Mouse (Mus musculus) intestine, embryonic 15.5 days (tissue): ENCODE measurements around the gene Htra2. TPM values are rescaled to one million over a fixed set of nuclear protein-coding genes. Genes with fewer than 3 reads are reported as not detected.
A peak's percentile ranks its signal among the peaks of the same experiment; 100 is the strongest.

Source experiments
- ATAC-seq: fragments of 200-750 bp; cut with Nextera tagmentation; 2 replicates; pipeline ENCODE4 v1.8.0; 2017; ENCODE audit warnings: moderate TSS enrichment, moderate library complexity
- H3K27ac ChIP-seq: fragments of 300-500 bp; sonication (generic); 2 replicates; pipeline ENCODE4 v1.5.1; 2015; ENCODE audit warnings: mild to moderate bottlenecking, inconsistent platforms
- H3K27me3 ChIP-seq: fragments of 300-500 bp; sonication (generic); replicated peaks from 2 replicates; pipeline ENCODE4 v1.6.1; 2015; ENCODE audit warnings: inconsistent platforms
- H3K36me3 ChIP-seq: fragments of 300-500 bp; sonication (generic); 2 replicates; pipeline ENCODE4 v1.6.1; 2015; ENCODE audit warnings: inconsistent platforms
- H3K4me1 ChIP-seq: fragments of 300-500 bp; sonication (generic); replicated peaks from 2 replicates; pipeline ENCODE4 v1.6.1; 2015; ENCODE audit warnings: inconsistent platforms
- H3K4me2 ChIP-seq: fragments of 300-500 bp; sonication (generic); replicated peaks from 2 replicates; pipeline ENCODE4 v1.6.1; 2015; ENCODE audit warnings: mild to moderate bottlenecking, inconsistent platforms
- H3K4me3 ChIP-seq: fragments of 300-500 bp; sonication (generic); replicated peaks from 2 replicates; pipeline ENCODE4 v1.5.1; 2015; ENCODE audit warnings: inconsistent platforms
- H3K9ac ChIP-seq: fragments of 300-500 bp; sonication (generic); 2 replicates; pipeline ENCODE4 v1.6.1; 2015; ENCODE audit warnings: inconsistent platforms
- H3K9me3 ChIP-seq: fragments of 300-500 bp; sonication (generic); 2 replicates; pipeline ENCODE4 v1.6.1; 2016; ENCODE audit warnings: inconsistent platforms
- WGBS: fragments of 180-500 bp; shearing (Covaris S2); methylation state at CpG from one replicate; pipeline ENCODE4 v1.1.7; 2015; 5-methylcytosine and 5-hydroxymethylcytosine counted together
- polyA plus RNA-seq: library from polyadenylated mRNA; unstranded; fragments of >200 nt; fragmentation: Nextera tagmentation; extraction: Ambion mirVana; gene quantifications from 2 replicates; pipeline ENCODE4 v1.2.1, GENCODE M21; 2015

Htra2 gene
- polyA plus RNA-seq, 1 experiment from 2014 or later: 72.2 TPM

DNA sequence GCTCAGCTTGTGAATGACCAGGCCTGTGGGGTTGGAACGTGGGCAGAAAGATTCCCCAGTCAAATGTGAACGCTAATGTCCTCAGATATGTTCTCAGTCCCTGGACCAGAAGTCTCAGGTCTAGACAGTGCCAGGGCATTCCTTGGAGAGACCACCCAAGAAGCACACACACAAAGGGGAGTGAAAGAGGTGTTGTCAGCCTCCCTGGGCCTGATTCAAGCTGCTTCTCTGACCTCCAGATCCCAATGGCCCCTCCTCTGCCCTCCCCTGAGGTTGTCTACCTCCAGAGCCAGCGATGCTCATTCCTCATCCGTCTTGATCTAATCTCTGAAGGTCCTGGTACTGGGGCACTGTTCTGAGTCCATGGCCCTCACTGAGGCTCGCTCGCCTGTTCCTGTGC, 11.5 kb downstream of the Htra2 start:
- H3K4me2 ChIP-seq: no peak overlapping the region
- no peaks in the 10 kb centered on the region for H3K36me3 ChIP-seq
- no peak for ATAC-seq
- no peak overlapping the region for H3K9ac ChIP-seq
- no peaks in the 10 kb centered on the region for H3K27me3 ChIP-seq
- no peak overlapping the region for H3K4me3 ChIP-seq
- H3K9me3 ChIP-seq: no peaks in the 10 kb centered on the region
- WGBS: 58% methylated on average over 6 of the region's 6 CpGs
- H3K4me1 ChIP-seq: peaks cover 3% of the 10 kb centered on the region; the same call in 1 of the 2 replicates
- H3K27ac ChIP-seq: no peak overlapping the region

DNA sequence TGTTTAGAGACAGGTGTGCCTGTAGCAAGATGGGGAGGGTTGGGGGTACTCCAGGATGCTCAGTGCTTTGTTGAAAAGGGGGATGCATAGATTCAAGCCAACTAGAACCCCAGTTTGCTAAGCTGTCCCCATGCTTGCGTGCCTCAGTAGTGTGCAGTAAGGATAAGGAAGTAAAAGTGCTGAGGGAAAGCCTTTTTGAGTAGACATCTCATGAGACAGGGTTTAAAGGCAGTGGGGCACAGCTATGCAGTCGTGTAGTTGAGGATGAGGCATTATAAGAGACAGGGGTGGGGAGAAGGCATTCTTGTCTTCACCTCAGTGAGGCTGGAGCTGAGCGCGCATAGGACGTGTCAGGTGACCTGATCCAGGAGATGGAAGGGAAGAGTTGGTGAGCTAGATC, 14.5 kb downstream of the Htra2 start:
- no peak for ATAC-seq
- Histone ChIP-seq H3K4me1 (peaks cover 9% of the 10 kb centered on the region; the same call in 1 of the 2 replicates), H3K4me3 (no peak overlapping the region), H3K9me3 (no peaks in the 10 kb centered on the region), H3K9ac (no peak overlapping the region), H3K27ac (no peak overlapping the region), H3K4me2 (no peak overlapping the region), H3K27me3 (no peaks in the 10 kb centered on the region), H3K36me3 (no peaks in the 10 kb centered on the region)
- 74% methylated on average over 5 of the region's 5 CpGs for WGBS

DNA sequence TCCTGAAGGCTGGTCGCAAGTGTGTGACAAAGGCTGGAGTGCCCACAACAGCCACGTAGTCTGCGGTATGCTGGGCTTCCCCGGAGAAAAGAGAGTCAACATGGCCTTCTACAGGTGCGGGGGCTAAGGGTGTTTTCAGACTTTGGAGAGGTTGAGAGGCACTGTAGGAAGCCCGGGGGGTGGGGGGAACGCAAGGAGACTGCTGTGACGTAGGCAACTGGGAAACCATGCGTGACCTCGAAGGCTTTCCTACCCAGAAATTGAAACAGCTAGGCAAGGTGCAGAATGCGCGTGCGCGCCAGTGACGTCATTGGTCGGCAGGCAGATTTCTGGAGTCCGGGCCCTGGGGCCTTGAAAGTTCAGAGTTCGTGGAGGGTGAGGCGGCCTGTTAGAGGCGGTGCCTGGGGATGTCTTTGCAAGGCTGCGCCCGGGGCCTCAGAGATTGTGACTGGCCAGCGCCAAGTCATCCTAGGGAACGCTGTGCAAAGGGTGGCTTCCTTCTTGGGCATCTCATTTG, 16.5 kb downstream of the Htra2 start:
- ATAC-seq: peak; percentile 91
- Histone ChIP-seq H3K9me3 (no peaks in the 10 kb centered on the region), H3K9ac (no peak overlapping the region), H3K27me3 (no peaks in the 10 kb centered on the region), H3K4me3 (peak overlapping the region; percentile 21), H3K36me3 (no peaks in the 10 kb centered on the region), H3K4me1 (peaks cover 19% of the 10 kb centered on the region), H3K27ac (no peak overlapping the region), H3K4me2 (peak overlapping the region; percentile 60)
- WGBS: 10% methylated on average over 24 of the region's 24 CpGs

DNA sequence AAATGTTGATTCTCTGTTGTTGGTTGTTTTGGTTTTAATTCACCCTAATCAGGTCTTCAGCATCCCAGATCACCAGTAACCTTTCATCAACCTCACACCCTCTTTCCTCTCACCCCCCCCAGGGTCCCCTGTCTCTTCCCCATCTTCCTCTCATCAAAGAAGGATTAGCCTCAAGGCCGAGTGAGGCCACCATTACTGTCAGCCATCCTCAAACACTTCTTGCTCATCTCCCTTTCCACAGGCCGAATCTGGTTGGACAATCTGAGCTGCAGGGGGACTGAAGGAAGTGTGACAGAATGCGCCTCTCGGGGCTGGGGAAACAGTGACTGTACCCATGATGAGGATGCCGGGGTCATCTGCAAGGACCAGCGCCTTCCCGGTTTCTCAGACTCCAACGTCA, 17.9 kb downstream of the Htra2 start:
- H3K27me3 ChIP-seq: no peaks in the 10 kb centered on the region

DNA sequence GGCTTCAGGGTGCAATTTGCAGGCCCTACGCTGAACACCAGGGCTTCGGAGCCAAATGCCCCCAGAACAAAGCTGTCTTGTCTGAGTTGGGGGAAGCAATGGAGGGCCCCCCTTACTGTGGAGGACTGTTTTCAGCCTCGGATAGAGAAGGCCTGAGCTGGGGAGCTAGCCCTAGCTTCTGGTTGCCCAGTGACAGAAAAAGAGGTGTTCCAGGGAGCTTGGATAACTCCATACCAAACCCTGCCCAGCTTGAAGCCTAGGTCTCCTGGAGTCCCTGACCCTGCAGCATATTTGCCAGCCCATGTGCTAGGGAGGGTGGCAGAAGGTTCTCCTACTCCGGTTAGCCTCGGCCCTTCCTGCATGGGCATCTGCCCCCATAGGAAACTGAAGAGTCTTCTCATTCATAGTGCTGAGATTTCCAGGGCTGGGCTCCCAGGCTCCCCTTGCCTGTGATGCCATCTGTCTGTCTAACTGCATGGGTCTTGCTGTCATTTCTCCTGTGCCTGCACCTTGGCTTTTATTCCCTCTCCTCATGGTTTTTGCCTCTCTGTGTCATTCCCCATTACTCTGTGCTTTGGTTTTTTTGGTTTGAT, 20.5 kb downstream of the Htra2 start:
- 23% methylated on average over 5 of the region's 5 CpGs for WGBS
- Histone ChIP-seq H3K4me1 (peaks cover 26% of the 10 kb centered on the region), H3K9ac (peak overlapping the region; percentile 30; the same call in 1 of the 2 replicates), H3K27me3 (peaks cover 8% of the 10 kb centered on the region), H3K4me2 (peak overlapping the region; percentile 90), H3K4me3 (peak overlapping the region; percentile 66), H3K27ac (peak overlapping the region; percentile 88; the same call in 1 of the 2 replicates), H3K36me3 (0 out of 2 replicates have a peak, but pooled peaks cover 3% of the 10 kb centered on the region), H3K9me3 (no peaks in the 10 kb centered on the region)
- ATAC-seq: no peak

More for the DNA sequence above, 17.9 kb downstream of the Htra2 start:
- H3K4me2 ChIP-seq: no peak overlapping the region
- no peak overlapping the region for H3K9ac ChIP-seq
- no peak for ATAC-seq
- H3K4me1 ChIP-seq: peaks cover 24% of the 10 kb centered on the region
- WGBS: 79% methylated on average over 8 of the region's 8 CpGs
- no peaks in the 10 kb centered on the region for H3K9me3 ChIP-seq
- H3K36me3 ChIP-seq: no peaks in the 10 kb centered on the region
- H3K4me3 ChIP-seq: no peak overlapping the region
- H3K27ac ChIP-seq: no peak overlapping the region

DNA sequence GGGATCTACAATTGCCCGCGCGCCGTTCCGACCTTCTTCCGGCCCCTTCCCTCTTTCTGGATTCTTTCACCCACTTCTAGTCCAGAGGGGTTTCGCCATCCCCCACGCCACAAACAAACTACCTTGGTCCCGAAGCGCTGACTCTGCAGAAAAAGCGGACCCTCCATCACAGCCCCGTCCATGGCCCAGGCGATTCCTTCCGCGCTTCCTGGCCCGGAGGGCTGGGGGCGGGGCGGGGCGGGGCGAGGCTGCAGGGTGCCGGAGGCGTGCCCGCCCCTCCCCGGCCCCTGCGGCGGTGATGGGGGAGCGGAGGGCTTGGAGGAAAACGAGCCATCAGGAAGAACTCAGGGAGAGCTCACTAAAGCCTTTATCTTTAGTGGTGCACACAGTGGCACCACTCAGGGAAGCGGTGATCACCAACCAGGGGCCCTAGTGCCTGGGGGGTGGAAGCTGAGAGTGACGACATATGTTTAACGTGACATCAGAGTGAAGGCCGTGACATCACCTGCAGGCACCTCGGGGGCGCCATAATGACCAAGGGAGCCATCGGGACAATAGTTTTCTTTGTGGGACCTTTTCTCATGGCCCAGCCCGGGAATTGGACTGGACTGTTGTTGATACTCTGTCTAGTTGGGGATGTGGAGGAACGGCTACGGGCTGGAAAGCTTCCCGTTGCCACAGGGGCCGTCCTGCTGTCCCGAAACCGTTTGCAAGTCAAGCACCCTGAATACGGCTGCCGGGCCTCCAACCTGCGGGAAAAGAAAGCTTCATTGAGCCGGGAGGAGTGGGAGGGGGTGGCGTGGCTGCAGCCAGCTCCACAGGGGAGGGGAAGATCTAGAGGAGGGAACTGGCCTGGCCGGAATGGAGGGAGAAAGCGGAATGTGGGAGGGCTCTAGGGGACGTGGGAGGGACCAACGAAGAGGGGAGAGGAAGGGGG, 21.6 kb downstream of the Htra2 start, which contains the start of the genes Dok1 and Loxl3:
TSS of gene Dok1 (minus strand) at position 223 of the 937 bp plus-strand sequence.
TSS of gene Loxl3 (plus strand) at position 925 of the 937 bp plus-strand sequence.
- no peaks in the 10 kb centered on the region for H3K9me3 ChIP-seq
- peaks cover 9% of the 10 kb centered on the region for H3K27me3 ChIP-seq
- H3K4me2 ChIP-seq: peak within 1 kb of the TSS; percentile 90
- H3K9ac ChIP-seq: peak within 1 kb of the TSS; percentile 68
- peak within 1 kb of the TSS; percentile 66 for H3K4me3 ChIP-seq
- peak within 1 kb of the TSS; percentile 88 for H3K27ac ChIP-seq
- H3K36me3 ChIP-seq: 0 out of 2 replicates have a peak, but pooled peaks cover 3% of the 10 kb centered on the region
- H3K4me1 ChIP-seq: peaks cover 22% of the 10 kb centered on the region
- under 1% methylated on average over 51 of the region's 51 CpGs for WGBS
- peak; percentile 92 for ATAC-seq

DNA sequence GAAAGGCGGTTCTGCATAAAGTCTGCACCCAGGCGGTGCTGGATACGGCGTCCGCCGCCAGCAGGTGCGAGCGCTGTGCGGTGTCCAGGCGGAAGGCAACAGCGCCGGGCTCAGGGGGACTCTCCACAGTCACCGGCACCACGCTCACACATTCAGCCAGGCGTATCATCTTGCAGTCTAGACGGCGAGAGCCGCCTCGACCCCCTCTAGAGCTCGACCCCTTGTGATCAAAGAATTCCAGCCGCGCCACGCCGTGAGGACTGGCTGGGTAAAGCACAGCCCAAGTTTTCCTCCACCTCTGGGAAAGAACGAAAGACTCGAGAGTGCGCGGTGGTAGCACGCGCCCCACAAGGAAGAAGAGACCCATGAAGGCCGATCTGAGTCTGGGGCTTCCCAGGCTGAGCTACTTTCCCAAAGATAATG, 22.3 kb downstream of the Htra2 start:
- H3K4me1 ChIP-seq: peaks cover 17% of the 10 kb centered on the region
- WGBS: under 1% methylated on average over 31 of the region's 31 CpGs

DNA sequence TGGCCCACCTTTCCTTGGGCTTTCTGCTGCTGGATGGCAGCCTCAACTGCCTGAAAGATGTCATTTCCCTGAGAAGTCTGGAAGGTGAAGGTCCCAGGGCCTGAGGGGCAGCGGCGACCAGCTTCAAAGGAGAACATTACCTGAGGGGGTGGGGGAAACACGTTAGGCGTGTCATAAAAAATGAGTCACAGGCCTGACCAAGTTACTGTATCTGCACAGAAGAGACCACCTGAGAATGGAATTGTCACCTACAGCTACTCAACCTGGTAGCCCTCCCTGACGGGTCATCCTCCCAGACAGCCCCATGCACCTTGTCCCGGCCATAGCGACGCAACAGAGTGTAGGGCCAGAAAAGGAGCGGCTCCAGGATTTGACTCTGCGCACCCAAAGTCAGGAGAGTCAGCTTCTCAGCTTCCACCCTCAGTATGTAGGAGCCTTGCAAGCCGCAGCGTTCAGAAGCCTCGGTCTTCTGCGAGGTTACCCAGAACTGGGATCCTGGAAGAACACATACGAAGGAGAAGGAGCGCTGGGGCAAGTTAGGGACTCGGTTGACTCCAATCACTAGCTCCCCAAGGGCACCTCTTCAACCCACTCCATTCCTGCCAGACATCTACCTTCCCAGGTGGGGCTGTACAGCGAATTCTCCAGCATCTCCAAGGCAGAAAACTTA, 23.0 kb downstream of the Htra2 start:
- WGBS: 39% methylated on average over 18 of the region's 18 CpGs

More for the DNA sequence above, 22.3 kb downstream of the Htra2 start:
- H3K9ac ChIP-seq: peak overlapping the region; percentile 68
- no peaks in the 10 kb centered on the region for H3K9me3 ChIP-seq
- H3K4me3 ChIP-seq: peak overlapping the region; percentile 66
- peak overlapping the region; percentile 88 for H3K27ac ChIP-seq
- 0 out of 2 replicates have a peak, but pooled peaks cover 3% of the 10 kb centered on the region for H3K36me3 ChIP-seq
- H3K27me3 ChIP-seq: peaks cover 9% of the 10 kb centered on the region
- peak; percentile 67 for ATAC-seq
- peak overlapping the region; percentile 90 for H3K4me2 ChIP-seq

DNA sequence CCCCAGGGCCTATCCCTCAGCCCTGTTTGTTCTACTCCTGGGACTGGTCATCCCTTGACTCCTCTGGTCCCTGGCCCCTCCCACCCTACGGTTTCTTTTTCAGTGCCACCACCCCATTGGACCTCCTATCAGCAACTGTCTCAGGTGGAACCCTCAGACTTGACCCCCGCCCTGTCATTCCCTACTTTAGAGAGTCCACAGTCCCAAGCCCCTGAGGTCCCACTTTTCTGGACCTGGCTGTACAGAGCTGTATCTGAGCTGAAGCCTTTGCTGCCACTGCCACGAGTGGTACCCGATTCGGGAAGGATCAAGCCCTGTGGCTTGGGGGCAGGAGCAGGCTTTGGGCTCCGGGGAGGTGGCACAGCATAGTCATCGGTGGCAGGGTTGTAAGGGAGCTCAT, 24.0 kb downstream of the Htra2 start:
- 0 out of 2 replicates have a peak, but pooled peaks cover 3% of the 10 kb centered on the region for H3K36me3 ChIP-seq
- H3K9me3 ChIP-seq: no peaks in the 10 kb centered on the region
- H3K27me3 ChIP-seq: peaks cover 9% of the 10 kb centered on the region
- no peak for ATAC-seq
- no peak overlapping the region for H3K9ac ChIP-seq
- no peak overlapping the region for H3K4me3 ChIP-seq
- peaks cover 17% of the 10 kb centered on the region for H3K4me1 ChIP-seq
- no peak overlapping the region for H3K4me2 ChIP-seq
- no peak overlapping the region for H3K27ac ChIP-seq
- WGBS: 81% methylated on average over 7 of the region's 7 CpGs

More for the DNA sequence above, 23.0 kb downstream of the Htra2 start:
- no peaks in the 10 kb centered on the region for H3K9me3 ChIP-seq
- peaks cover 17% of the 10 kb centered on the region for H3K4me1 ChIP-seq
- H3K36me3 ChIP-seq: 0 out of 2 replicates have a peak, but pooled peaks cover 3% of the 10 kb centered on the region
- H3K27me3 ChIP-seq: peaks cover 9% of the 10 kb centered on the region
- peak overlapping the region; percentile 66 for H3K4me3 ChIP-seq
- H3K4me2 ChIP-seq: peak overlapping the region; percentile 90
- ATAC-seq: no peak
- H3K27ac ChIP-seq: no peak overlapping the region
- H3K9ac ChIP-seq: peak overlapping the region; percentile 68

DNA sequence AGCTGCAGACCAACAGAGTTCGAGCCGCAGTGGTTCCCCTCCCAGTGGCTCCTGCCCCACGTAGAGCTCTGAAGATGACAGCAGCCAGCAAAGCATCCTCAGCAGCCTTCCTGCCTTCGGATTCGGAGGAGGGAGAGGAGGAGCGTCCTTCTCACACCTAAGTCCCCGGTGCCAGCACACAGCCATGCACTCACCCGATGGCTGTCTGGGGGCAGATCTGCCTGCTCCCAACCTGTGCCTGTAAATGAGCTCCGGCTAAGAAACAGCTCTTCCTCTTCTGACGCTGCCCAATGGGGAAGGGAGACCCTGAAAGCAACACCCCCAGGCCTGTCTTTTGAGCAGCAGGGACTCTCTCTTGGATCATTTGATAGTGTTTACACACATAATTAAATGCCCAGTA, 25.3 kb downstream of the Htra2 start:
- H3K4me1 ChIP-seq: peaks cover 13% of the 10 kb centered on the region
- ATAC-seq: no peak
- H3K27me3 ChIP-seq: peaks cover 9% of the 10 kb centered on the region
- H3K4me3 ChIP-seq: no peak overlapping the region
- H3K9me3 ChIP-seq: no peaks in the 10 kb centered on the region
- H3K36me3 ChIP-seq: 0 out of 2 replicates have a peak, but pooled peaks cover 3% of the 10 kb centered on the region
- H3K4me2 ChIP-seq: no peak overlapping the region
- WGBS: 48% methylated on average over 10 of the region's 10 CpGs
- H3K27ac ChIP-seq: no peak overlapping the region
- no peak overlapping the region for H3K9ac ChIP-seq

DNA sequence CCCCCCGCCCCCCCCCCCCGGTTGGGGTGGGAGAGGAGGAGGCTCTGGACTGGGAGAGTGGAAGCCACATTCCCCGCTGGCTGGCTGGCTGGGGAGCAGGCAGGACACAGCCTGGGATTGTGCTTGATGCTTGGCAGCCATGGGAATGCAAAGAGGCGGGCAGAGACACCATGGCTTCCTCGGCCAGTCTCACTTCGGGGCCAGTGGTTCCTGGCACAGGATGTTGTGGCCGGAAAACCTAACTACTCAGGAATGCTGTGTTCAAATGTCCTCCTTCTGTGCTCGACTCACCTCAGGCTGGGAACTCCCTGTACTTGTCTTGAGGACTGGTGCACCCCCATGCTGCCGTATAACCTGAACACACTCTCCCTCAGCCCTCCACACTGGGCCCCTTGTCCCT, 27.4 kb downstream of the Htra2 start:
- H3K4me1 ChIP-seq: peaks cover 7% of the 10 kb centered on the region; the same call in 1 of the 2 replicates
- H3K27ac ChIP-seq: no peak overlapping the region
- H3K9me3 ChIP-seq: no peaks in the 10 kb centered on the region
- H3K27me3 ChIP-seq: peaks cover 9% of the 10 kb centered on the region
- 0 out of 2 replicates have a peak, but pooled peaks cover 3% of the 10 kb centered on the region for H3K36me3 ChIP-seq
- WGBS: 50% methylated on average over 7 of the region's 9 CpGs
- no peak overlapping the region for H3K9ac ChIP-seq
- H3K4me3 ChIP-seq: no peak overlapping the region
- no peak overlapping the region for H3K4me2 ChIP-seq
- no peak for ATAC-seq
